Mouse (Mus musculus) adipocyte (in vitro differentiated cells): ENCODE data around the gene Tas2r120.
A peak's percentile ranks its signal among the peaks of the same experiment; 100 is the strongest.
"Not testable (repeated sequence)": the region's sequence is repeated elsewhere in the genome, so short reads cannot be mapped to it uniquely, and the experiment has no call there.

Experiments used
- DNase-seq: peaks from one replicate; pipeline ENCODE4 v3.0.0-alpha.2; 2016; ENCODE audit warnings: low spot score

Tas2r120 gene

DNA sequence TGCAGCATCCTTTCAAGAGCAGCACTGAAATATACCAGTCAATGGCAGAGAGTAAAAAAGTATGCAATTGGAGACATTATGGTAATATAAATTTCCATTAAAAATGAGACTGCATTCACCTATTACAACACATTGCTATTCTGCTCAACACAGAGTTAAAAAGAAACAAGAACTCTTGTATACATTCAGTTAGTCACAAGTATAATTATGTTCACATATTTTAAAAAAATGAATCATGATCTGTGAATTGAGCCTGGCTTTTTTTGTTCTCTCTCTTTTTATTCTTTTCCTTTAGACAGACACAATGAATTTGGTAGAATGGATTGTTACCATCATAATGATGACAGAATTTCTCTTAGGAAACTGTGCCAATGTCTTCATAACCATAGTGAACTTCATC, at the start of gene Tas2r120:
TSS of gene Tas2r120 (plus strand) at position 301 of the 400 bp plus-strand sequence.
- no peak for DNase-seq

DNA sequence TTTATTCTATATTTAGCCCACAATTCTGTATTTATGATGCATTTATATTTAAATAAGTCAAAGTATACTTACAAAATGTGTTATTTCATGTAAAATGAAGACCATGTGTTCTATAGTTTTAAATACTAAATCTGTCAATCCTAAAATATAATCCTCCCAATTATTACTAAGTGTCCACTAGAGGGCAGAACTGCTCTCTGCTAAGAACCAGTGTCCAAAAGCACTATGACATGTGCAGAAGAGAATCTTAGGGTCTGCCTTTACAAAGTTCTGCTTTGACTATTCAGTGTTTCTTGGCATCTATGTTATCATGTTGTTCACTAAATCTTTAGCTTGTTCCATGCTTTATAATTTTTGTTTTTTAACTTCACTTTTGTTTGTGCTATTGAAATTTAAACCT, 7.4 kb upstream of the Tas2r120 start:
- DNase-seq, result peak; percentile 11

DNA sequence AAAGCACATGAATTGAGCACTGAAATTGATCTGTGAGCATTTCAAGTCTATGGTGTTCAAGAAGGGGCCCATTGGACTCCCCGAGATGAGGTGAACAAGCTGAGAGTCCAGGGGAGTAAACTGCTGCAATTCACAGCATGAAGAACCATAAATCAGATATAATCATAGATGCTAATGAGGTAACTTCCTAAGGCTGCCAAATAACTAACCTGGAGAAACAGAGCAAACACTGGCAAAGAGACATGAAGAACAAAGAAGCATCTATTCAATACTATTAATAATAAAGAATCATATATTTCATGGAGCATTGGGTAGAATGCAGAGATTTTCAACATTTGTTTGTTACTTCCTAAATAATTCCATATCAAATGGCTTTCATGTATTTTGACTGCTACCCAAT, 5.3 kb upstream of the Tas2r120 start, which contains the start of gene A630073D07Rik:
TSS of gene A630073D07Rik (minus strand) at position 101 of the 400 bp plus-strand sequence.
- DNase-seq, result no peak

DNA sequence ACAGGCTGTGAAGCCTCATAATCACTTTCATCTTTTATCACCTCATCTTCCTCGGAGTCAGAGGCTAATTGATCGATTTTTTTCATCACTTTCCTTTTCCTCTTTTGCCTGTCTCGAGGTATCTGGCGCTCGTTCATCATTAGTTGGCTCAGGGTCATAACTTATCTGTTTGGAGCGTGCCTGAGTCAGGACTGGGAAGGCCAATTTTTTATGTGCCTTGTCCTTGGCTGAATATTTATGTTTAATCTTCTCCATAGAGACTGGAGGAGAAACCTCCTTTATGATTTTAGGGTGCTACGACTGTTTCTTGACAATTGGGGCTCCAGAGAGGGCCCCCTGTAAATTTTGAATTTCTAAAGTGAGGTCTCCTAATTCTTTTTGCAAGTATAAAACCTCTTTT, 34.8 kb downstream of the Tas2r120 start:
- DNase-seq, result not testable (repeated sequence)

DNA sequence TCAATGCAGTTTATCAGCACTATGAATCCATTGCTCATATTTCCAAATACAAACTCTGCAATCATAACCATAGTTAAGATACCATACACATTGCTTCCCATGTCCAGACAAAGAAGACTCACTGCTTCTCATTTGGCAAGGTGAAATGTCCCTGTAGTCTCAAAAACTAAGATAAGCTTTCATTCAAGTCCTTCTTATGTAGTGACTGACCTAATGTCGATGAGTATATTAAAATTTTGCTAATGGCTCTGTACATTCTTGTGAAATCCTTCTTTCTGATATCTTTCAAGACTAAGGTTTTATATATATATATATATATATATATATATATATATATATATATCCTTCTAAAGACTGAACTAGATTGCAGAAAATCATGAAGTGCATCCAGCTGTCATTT, 44.2 kb downstream of the Tas2r120 start, which contains the start of gene Tas2r121:
TSS of gene Tas2r121 (minus strand) at position 101 of the 400 bp plus-strand sequence.
- DNase-seq, result no peak
